Mouse (Mus musculus): ENCODE data around the gene Slc22a14. TPM values are rescaled to one million over a fixed set of nuclear protein-coding genes. Genes with fewer than 3 reads are reported as not detected.

The Slc22a14 gene
- polyA plus RNA-seq, 1 experiment, result not detected

- H3K4me3 ChIP-seq (ENCODE audit: insufficient read depth, low read length), result peak within 1 kb of the TSS; percentile 46
- no peak within 1 kb of the TSS for H3K27ac ChIP-seq (ENCODE audit: insufficient read depth, low read depth, low read length)
- TF ChIP-seq CTCF (IDR thresholded peaks at IDR 0.05; ENCODE audit: low read depth, low read length), result peak; percentile 66
- TF ChIP-seq POLR2A (IDR thresholded peaks at IDR 0.05; ENCODE audit: borderline replicate concordance, low read depth, low read length), result no peak
- H3K4me1 ChIP-seq (ENCODE audit: control insufficient read depth, insufficient read depth, low read length), result no peaks in the 10 kb centered on the region
Observed at GRCm38 (mm10) chr9:119156278-119157201, 208.8 kb downstream of the Slc22a14 start, which contains the start of gene Acaa1b. Gene Acaa1b, minus strand, starts transcription at chr9:119157093.

- Histone ChIP-seq H3K4me1 (ENCODE audit: control insufficient read depth, insufficient read depth, low read length) (no peaks in the 10 kb centered on the region), H3K27ac (ENCODE audit: insufficient read depth, low read depth, low read length) (no peak overlapping the region), H3K4me3 (ENCODE audit: insufficient read depth, low read length) (no peak overlapping the region)
- TF ChIP-seq POLR2A (IDR thresholded peaks at IDR 0.05; ENCODE audit: borderline replicate concordance, low read depth, low read length) (no peak), CTCF (IDR thresholded peaks at IDR 0.05; ENCODE audit: low read depth, low read length) (no peak)
Observed at GRCm38 (mm10) chr9:119155826-119156225, 209.5 kb downstream of the Slc22a14 start.

- no peaks in the 10 kb centered on the region for H3K4me1 ChIP-seq (ENCODE audit: control insufficient read depth, insufficient read depth, low read length)
- H3K4me3 ChIP-seq (ENCODE audit: insufficient read depth, low read length), result no peak overlapping the region
- TF ChIP-seq CTCF (IDR thresholded peaks at IDR 0.05; ENCODE audit: low read depth, low read length) (no peak), POLR2A (IDR thresholded peaks at IDR 0.05; ENCODE audit: borderline replicate concordance, low read depth, low read length) (no peak)
- no peak overlapping the region for H3K27ac ChIP-seq (ENCODE audit: insufficient read depth, low read depth, low read length)
Observed at GRCm38 (mm10) chr9:119155416-119155815, 209.9 kb downstream of the Slc22a14 start.

- TF ChIP-seq CTCF (IDR thresholded peaks at IDR 0.05; ENCODE audit: low read depth, low read length) (no peak), POLR2A (IDR thresholded peaks at IDR 0.05; ENCODE audit: borderline replicate concordance, low read depth, low read length) (no peak)
- H3K27ac ChIP-seq (ENCODE audit: insufficient read depth, low read depth, low read length), result no peak overlapping the region
- H3K4me3 ChIP-seq (ENCODE audit: insufficient read depth, low read length), result no peak overlapping the region
- no peaks in the 10 kb centered on the region for H3K4me1 ChIP-seq (ENCODE audit: control insufficient read depth, insufficient read depth, low read length)
Observed at GRCm38 (mm10) chr9:119151751-119152150, 213.6 kb downstream of the Slc22a14 start.

- no peak for TF ChIP-seq POLR2A (IDR thresholded peaks at IDR 0.05; ENCODE audit: borderline replicate concordance, low read depth, low read length)
- TF ChIP-seq CTCF (IDR thresholded peaks at IDR 0.05; ENCODE audit: low read depth, low read length), result no peak
- no peak overlapping the region for H3K27ac ChIP-seq (ENCODE audit: insufficient read depth, low read depth, low read length)
Observed at GRCm38 (mm10) chr9:119149601-119150000, 215.8 kb downstream of the Slc22a14 start.

GRCm38 (mm10) chr9:119146098-119146770 lies 219.1 kb downstream of the Slc22a14 start:
- TF ChIP-seq POLR2A (IDR thresholded peaks at IDR 0.05; ENCODE audit: borderline replicate concordance, low read depth, low read length) (no peak), CTCF (IDR thresholded peaks at IDR 0.05; ENCODE audit: low read depth, low read length) (no peak)
- no peaks in the 10 kb centered on the region for H3K4me1 ChIP-seq (ENCODE audit: control insufficient read depth, insufficient read depth, low read length)
- no peak overlapping the region for H3K27ac ChIP-seq (ENCODE audit: insufficient read depth, low read depth, low read length)
- no peak overlapping the region for H3K4me3 ChIP-seq (ENCODE audit: insufficient read depth, low read length)

More at GRCm38 (mm10) chr9:119149601-119150000, 215.8 kb downstream of the Slc22a14 start:
- H3K4me3 ChIP-seq (ENCODE audit: insufficient read depth, low read length), result no peak overlapping the region
- H3K4me1 ChIP-seq (ENCODE audit: control insufficient read depth, insufficient read depth, low read length), result no peaks in the 10 kb centered on the region

GRCm38 (mm10) chr9:119145638-119146037 lies 219.7 kb downstream of the Slc22a14 start:
- TF ChIP-seq CTCF (IDR thresholded peaks at IDR 0.05; ENCODE audit: low read depth, low read length), result no peak
- no peak for TF ChIP-seq POLR2A (IDR thresholded peaks at IDR 0.05; ENCODE audit: borderline replicate concordance, low read depth, low read length)
- Histone ChIP-seq H3K4me1 (ENCODE audit: control insufficient read depth, insufficient read depth, low read length) (no peaks in the 10 kb centered on the region), H3K4me3 (ENCODE audit: insufficient read depth, low read length) (no peak overlapping the region), H3K27ac (ENCODE audit: insufficient read depth, low read depth, low read length) (no peak overlapping the region)

GRCm38 (mm10) chr9:119145137-119145536 lies 220.2 kb downstream of the Slc22a14 start:
- Histone ChIP-seq H3K4me3 (ENCODE audit: insufficient read depth, low read length) (no peak overlapping the region), H3K4me1 (ENCODE audit: control insufficient read depth, insufficient read depth, low read length) (no peaks in the 10 kb centered on the region), H3K27ac (ENCODE audit: insufficient read depth, low read depth, low read length) (no peak overlapping the region)
- TF ChIP-seq POLR2A (IDR thresholded peaks at IDR 0.05; ENCODE audit: borderline replicate concordance, low read depth, low read length) (no peak), CTCF (IDR thresholded peaks at IDR 0.05; ENCODE audit: low read depth, low read length) (no peak)

- no peak for TF ChIP-seq POLR2A (IDR thresholded peaks at IDR 0.05; ENCODE audit: borderline replicate concordance, low read depth, low read length)
- TF ChIP-seq CTCF (IDR thresholded peaks at IDR 0.05; ENCODE audit: low read depth, low read length), result no peak
- H3K27ac ChIP-seq (ENCODE audit: insufficient read depth, low read depth, low read length), result no peak overlapping the region
- no peak overlapping the region for H3K4me3 ChIP-seq (ENCODE audit: insufficient read depth, low read length)
- no peaks in the 10 kb centered on the region for H3K4me1 ChIP-seq (ENCODE audit: control insufficient read depth, insufficient read depth, low read length)
Observed at GRCm38 (mm10) chr9:119144696-119145095, 220.7 kb downstream of the Slc22a14 start.

GRCm38 (mm10) chr9:119143372-119143771 lies 222.0 kb downstream of the Slc22a14 start:
- Histone ChIP-seq H3K27ac (ENCODE audit: insufficient read depth, low read depth, low read length) (no peak overlapping the region), H3K4me3 (ENCODE audit: insufficient read depth, low read length) (no peak overlapping the region), H3K4me1 (ENCODE audit: control insufficient read depth, insufficient read depth, low read length) (no peaks in the 10 kb centered on the region)
- TF ChIP-seq POLR2A (IDR thresholded peaks at IDR 0.05; ENCODE audit: borderline replicate concordance, low read depth, low read length) (no peak), CTCF (IDR thresholded peaks at IDR 0.05; ENCODE audit: low read depth, low read length) (no peak)

Data from bone marrow macrophage, adult 2 months (primary cell).